Mouse (Mus musculus) megakaryocyte-erythroid progenitor cell, adult 5-6 weeks (primary cell): ENCODE measurements around the gene Kmt2d. TPM values are rescaled to one million over a fixed set of nuclear protein-coding genes. Genes with fewer than 3 reads are reported as not detected.
A peak's percentile ranks its signal among the peaks of the same experiment; 100 is the strongest.

Source experiments
- ATAC-seq: replicated peaks from 2 replicates; pipeline ENCODE4 v1.8.0; 2016; ENCODE audit warnings: mild to moderate bottlenecking, inconsistent platforms; ENCODE audit not compliant: severe bottlenecking, poor library complexity, low FRiP score, low TSS enrichment
- total RNA-seq, 2 experiments: library from RNA; stranded (forward) in 1 of 2; stranded (reverse) in 1 of 2; fragments of 200-1000, 215-1000 nt in 1 of 2; fragments of >200 nt in 1 of 2; fragmentation: Nextera tagmentation in 1 of 2; gene quantifications; 2 replicates each; pipeline ENCODE4 v1.2.3; 2014 to 2017

Kmt2d gene
- total RNA-seq, 2 experiments from 2014 or later: 27.5 to 72.7 TPM

- no peak for ATAC-seq
Measured at GRCm38 (mm10) chr15:98787930-98788329, 83.1 kb downstream of the Kmt2d start.

DNA sequence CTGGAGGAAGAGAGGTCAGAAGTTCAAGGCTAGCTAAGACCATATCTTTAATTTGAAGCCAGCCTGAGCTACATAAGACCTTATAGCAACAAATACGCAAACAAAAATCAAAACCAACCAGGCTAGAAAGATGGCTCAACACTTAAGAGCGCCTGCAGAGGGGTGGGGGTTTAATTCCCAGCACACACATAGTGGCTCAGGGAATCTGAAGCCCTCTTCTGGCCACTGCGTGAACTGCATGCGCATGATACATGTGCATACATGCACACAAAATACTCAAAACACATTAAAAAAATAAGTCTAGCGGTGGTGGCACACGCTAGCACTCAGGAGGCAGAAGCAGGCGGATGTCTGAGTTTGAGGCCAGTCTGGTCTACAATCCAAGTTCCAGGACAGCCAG is 85.3 kb downstream of the Kmt2d start:
- 0 out of 2 replicates have a peak, but pooled peaks have one; percentile 50 for ATAC-seq

Other genes with a start within 250 kb of the Kmt2d start
- not detected in 2 replicates for gene Cacnb3, start 240.4 kb downstream of the Kmt2d start, total RNA-seq (2014; fragmentation: Nextera tagmentation)
- not detected in 2 replicates for gene Cacnb3, start 240.4 kb downstream of the Kmt2d start, total RNA-seq (2017)
- gene Ddx23, start 208.3 kb downstream of the Kmt2d start, total RNA-seq (2014; fragmentation: Nextera tagmentation): 79.8 and 96.4 TPM in 2 replicates
- 152 and 181 TPM in 2 replicates for gene Ddx23, start 208.3 kb downstream of the Kmt2d start, total RNA-seq (2017)
- 0.64 TPM in 1 of 2 replicates, not detected in the other for gene Rnd1, start 193.7 kb downstream of the Kmt2d start, total RNA-seq (2014; fragmentation: Nextera tagmentation)
- gene Rnd1, start 193.7 kb downstream of the Kmt2d start, total RNA-seq (2017): 0.61 TPM in 1 of 2 replicates, not detected in the other
- gene Ccdc65, start 163.0 kb downstream of the Kmt2d start, total RNA-seq (2014; fragmentation: Nextera tagmentation): not detected in 2 replicates
- not detected in 2 replicates for gene Ccdc65, start 163.0 kb downstream of the Kmt2d start, total RNA-seq (2017)
- gene Fkbp11, start 143.0 kb downstream of the Kmt2d start, total RNA-seq (2014; fragmentation: Nextera tagmentation): 5.5 and 6.1 TPM in 2 replicates
- 5.8 and 6.9 TPM in 2 replicates for gene Fkbp11, start 143.0 kb downstream of the Kmt2d start, total RNA-seq (2017)
- 22.5 and 23.2 TPM in 2 replicates for gene Arf3, start 108.0 kb downstream of the Kmt2d start, total RNA-seq (2014; fragmentation: Nextera tagmentation)
- gene Arf3, start 108.0 kb downstream of the Kmt2d start, total RNA-seq (2017): 16.9 and 22.1 TPM in 2 replicates
- not detected in 2 replicates for gene Wnt10b, start 93.1 kb downstream of the Kmt2d start, total RNA-seq (2014; fragmentation: Nextera tagmentation)
- not detected in 2 replicates for gene Wnt10b, start 93.1 kb downstream of the Kmt2d start, total RNA-seq (2017)
- not detected in 2 replicates for gene Wnt1, start 81.3 kb downstream of the Kmt2d start, total RNA-seq (2014; fragmentation: Nextera tagmentation)
- not detected in 2 replicates for gene Wnt1, start 81.3 kb downstream of the Kmt2d start, total RNA-seq (2017)
- not detected in 2 replicates for gene Ddn, start 61.7 kb downstream of the Kmt2d start, total RNA-seq (2014; fragmentation: Nextera tagmentation)
- 0.08 TPM in 1 of 2 replicates, not detected in the other for gene Ddn, start 61.7 kb downstream of the Kmt2d start, total RNA-seq (2017)
- 61.3 and 121 TPM in 2 replicates for gene Prkag1, start 39.7 kb downstream of the Kmt2d start, total RNA-seq (2014; fragmentation: Nextera tagmentation)
- 120 and 143 TPM in 2 replicates for gene Prkag1, start 39.7 kb downstream of the Kmt2d start, total RNA-seq (2017)
- 17.4 and 25.2 TPM in 2 replicates for gene Rhebl1, start 23.3 kb upstream of the Kmt2d start, total RNA-seq (2014; fragmentation: Nextera tagmentation)
- gene Rhebl1, start 23.3 kb upstream of the Kmt2d start, total RNA-seq (2017): 4.3 and 9.4 TPM in 2 replicates
- not detected in 2 replicates for gene Dhh, start 27.3 kb upstream of the Kmt2d start, total RNA-seq (2014; fragmentation: Nextera tagmentation)
- not detected in 2 replicates for gene Dhh, start 27.3 kb upstream of the Kmt2d start, total RNA-seq (2017)
- 8.7 and 14.5 TPM in 2 replicates for gene Lmbr1l, start 47.0 kb upstream of the Kmt2d start, total RNA-seq (2014; fragmentation: Nextera tagmentation)
- 5.7 and 12.0 TPM in 2 replicates for gene Lmbr1l, start 47.0 kb upstream of the Kmt2d start, total RNA-seq (2017)
- 2,322 and 3,225 TPM in 2 replicates for gene Tuba1b, start 63.4 kb upstream of the Kmt2d start, total RNA-seq (2014; fragmentation: Nextera tagmentation)
- 801 and 969 TPM in 2 replicates for gene Tuba1b, start 63.4 kb upstream of the Kmt2d start, total RNA-seq (2017)
- not detected in 2 replicates for gene Gm49450, start 82.3 kb upstream of the Kmt2d start, total RNA-seq (2014; fragmentation: Nextera tagmentation)
- gene Gm49450, start 82.3 kb upstream of the Kmt2d start, total RNA-seq (2017): not detected in 2 replicates
- 4.5 and 10.2 TPM in 2 replicates for gene Tuba1a, start 82.5 kb upstream of the Kmt2d start, total RNA-seq (2014; fragmentation: Nextera tagmentation)
- 9.7 and 16.0 TPM in 2 replicates for gene Tuba1a, start 82.5 kb upstream of the Kmt2d start, total RNA-seq (2017)
- 85.6 and 109 TPM in 2 replicates for gene Tuba1c, start 158.7 kb upstream of the Kmt2d start, total RNA-seq (2014; fragmentation: Nextera tagmentation)
- gene Tuba1c, start 158.7 kb upstream of the Kmt2d start, total RNA-seq (2017): 34.5 and 41.4 TPM in 2 replicates
- not detected in 2 replicates for gene Prph, start 184.0 kb upstream of the Kmt2d start, total RNA-seq (2014; fragmentation: Nextera tagmentation)
- not detected in 2 replicates for gene Prph, start 184.0 kb upstream of the Kmt2d start, total RNA-seq (2017)
- 25.0 and 40.8 TPM in 2 replicates for gene Troap, start 203.4 kb upstream of the Kmt2d start, total RNA-seq (2014; fragmentation: Nextera tagmentation)
- gene Troap, start 203.4 kb upstream of the Kmt2d start, total RNA-seq (2017): 6.6 and 37.9 TPM in 2 replicates
- gene C1ql4, start 216.6 kb upstream of the Kmt2d start, total RNA-seq (2014; fragmentation: Nextera tagmentation): not detected in 2 replicates
- gene C1ql4, start 216.6 kb upstream of the Kmt2d start, total RNA-seq (2017): not detected in 2 replicates
- gene Dnajc22, start 222.0 kb upstream of the Kmt2d start, total RNA-seq (2014; fragmentation: Nextera tagmentation): not detected in 2 replicates
- not detected in 2 replicates for gene Dnajc22, start 222.0 kb upstream of the Kmt2d start, total RNA-seq (2017)